Mouse (Mus musculus): ENCODE measurements around the gene Mpig6b.

- TF ChIP-seq CTCF (IDR thresholded peaks at IDR 0.05; ENCODE audit: low read depth, low read length), result no peak
- TF ChIP-seq POLR2A (IDR thresholded peaks at IDR 0.05; ENCODE audit: borderline replicate concordance, low read depth, low read length), result no peak
Measured at GRCm38 (mm10) chr17:35092403-35093198, 26.6 kb upstream of the Mpig6b start.
